Mouse (Mus musculus) heart, adult 2 months (tissue): ENCODE measurements at regions not wholly inside any gene's neighbourhood (a gene's known extent, or its start where the extent isn't known, plus 50 kb on each side); places are given as distances from the start of the nearest gene placed in this dataset.

Source experiments
- CTCF ChIP-seq: fragments of 200-600 bp; IDR thresholded peaks from 2 replicates; pipeline ENCODE4 v1.8.1; 2022; ENCODE audit warnings: antibody characterized with exemption, mild to moderate bottlenecking, moderate library complexity
- EP300 ChIP-seq: fragments of 200-500 bp; IDR thresholded peaks from 2 replicates; pipeline ENCODE4 v1.6.1; 2011; ENCODE audit warnings: low read depth, low read length, control low read depth; ENCODE audit not compliant: insufficient read depth
- POLR2A ChIP-seq: fragments of 200-500 bp; IDR thresholded peaks from 2 replicates; pipeline ENCODE4 v1.6.1; 2011; ENCODE audit warnings: mild to moderate bottlenecking, low read depth, low read length, control low read depth; ENCODE audit not compliant: insufficient read depth

DNA sequence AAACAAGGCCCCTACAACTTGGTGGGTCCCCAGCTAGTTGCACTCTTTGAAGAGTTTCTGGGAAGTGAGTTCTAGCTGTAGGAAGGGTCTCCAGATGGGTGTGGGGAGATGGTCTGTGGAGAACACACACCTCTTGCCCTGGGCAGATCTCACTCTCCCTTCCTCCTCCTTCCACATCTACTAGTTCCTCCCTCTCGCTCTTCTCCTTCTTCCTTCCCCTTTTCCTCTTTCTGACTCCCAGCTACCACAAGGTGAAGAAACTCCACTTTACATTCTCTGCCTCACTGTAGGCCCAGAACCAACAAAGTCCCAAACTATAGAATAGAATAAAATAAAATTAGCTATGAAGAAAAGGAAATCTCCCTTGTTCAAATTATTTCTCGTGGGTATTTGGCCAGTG is 311.0 kb upstream of the Ercc4 start:
- TF ChIP-seq CTCF: no peak
- no peak for TF ChIP-seq POLR2A
- TF ChIP-seq EP300: no peak
